Comparison of ENCODE assay signal across 26 mouse cellular contexts in the genomic region with DNA sequence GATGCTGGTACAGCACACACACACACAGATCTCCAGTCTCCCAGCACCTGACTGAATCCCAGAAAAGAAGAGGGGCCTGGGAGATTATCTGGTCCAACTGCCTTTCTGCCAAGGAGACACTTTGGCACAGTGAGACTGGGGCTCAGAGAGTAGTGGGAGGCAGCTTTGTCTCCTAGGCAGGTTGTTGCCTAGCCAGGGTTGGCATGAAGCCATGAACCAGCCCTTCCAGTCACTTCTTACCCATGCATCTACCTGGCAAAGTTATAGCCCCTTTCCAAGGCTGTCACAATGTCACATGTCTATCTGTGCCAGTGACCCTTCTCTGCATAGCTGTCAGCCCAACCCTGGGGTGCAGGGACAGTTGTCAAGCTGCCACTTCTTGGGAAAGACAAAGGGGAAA.
DNase-seq lines count a peak whose midpoint lies in the region; ATAC-seq lines count a peak whose summit lies in the region.
"Had no signal": no experiment of that assay in that cellular context is flagged by ENCODE, and none has a peak within 500 bp of the region (broad histone marks: within the 10 kb centered on the region; RNA-seq: fewer than 3 reads in every experiment).

No protein-coding gene starts in this region.

- no peaks in the 10 kb centered on the region for H3K9me3 ChIP-seq in kidney, embryonic 14.5 days (ENCODE audit: control insufficient read depth, low read length)
- H3K9me3 ChIP-seq: forebrain, embryonic 10.5 days had no signal

- intact Hi-C loops in left cerebral cortex, postnatal 4 days (cut with DNase I): no loop called here
- intact Hi-C loops in left cerebral cortex, postnatal 14 days (cut with DNase I): no loop called here

- no peak overlapping the region for H3K9ac ChIP-seq in kidney, embryonic 14.5 days (ENCODE audit: low read depth, low read length)
- H3K9ac ChIP-seq: forebrain, postnatal 0 days; hindbrain, embryonic 14.5 days had no signal

- no peaks in the 10 kb centered on the region for H3K27me3 ChIP-seq in kidney, embryonic 14.5 days (ENCODE audit: control insufficient read depth, insufficient read depth, low read length)
- H3K27me3 ChIP-seq: CH12.LX had no signal

- no peak overlapping the region for H3K4me2 ChIP-seq in kidney, embryonic 14.5 days (replicated peaks; ENCODE audit: low read depth, low read length)
- H3K4me2 ChIP-seq: heart, embryonic 11.5 days; hindbrain, embryonic 14.5 days had no signal

- peak; percentile 54 to 62 for DNase-seq in cerebellum, postnatal 14 days
- DNase-seq in cerebellum, postnatal 36 days: no peak
- DNase-seq in left cerebral cortex, postnatal 4 days: peak; percentile 35
- no peak for DNase-seq in left cerebral cortex, postnatal 14 days (ENCODE audit: low spot score in 2 of 2)
- DNase-seq in Muller cell, postnatal 12 days (ENCODE audit: inconsistent ontology term): peak; percentile 34
- DNase-seq: adrenal gland, adult 2 months; adrenal gland, postnatal 14 days; B cell, adult 2 months; cerebellum, adult 18-20 months; cerebellum, adult 9-10 months; forebrain, postnatal 0 days; gastrocnemius, adult 2 months; gastrocnemius, postnatal 14 days; heart, adult 11 months; heart, postnatal 10 days; heart, postnatal 36 days had no signal

- no peak overlapping the region for H3K4me3 ChIP-seq in kidney, embryonic 14.5 days (ENCODE audit: low read length)
- H3K4me3 ChIP-seq: forebrain, embryonic 10.5 days; gastrocnemius, adult 2 months had no signal

- no peak overlapping the region for H3K27ac ChIP-seq in kidney, embryonic 14.5 days (ENCODE audit: low read depth, low read length)
- H3K27ac ChIP-seq: forebrain, embryonic 10.5 days; gastrocnemius, adult 2 months; hindbrain, embryonic 14.5 days; hindbrain, postnatal 0 days had no signal

- no peaks in the 10 kb centered on the region for H3K4me1 ChIP-seq in kidney, embryonic 14.5 days (ENCODE audit: control insufficient read depth, insufficient read depth, low read length)

- ATAC-seq in kidney, embryonic 14.5 days (ENCODE audit: low FRiP score, low TSS enrichment): no peak
- ATAC-seq: forebrain, embryonic 14.5 days; forebrain, postnatal 0 days; hindbrain, postnatal 0 days; inflammation-experienced regulatory T-cells, adult 6 months; intestine, embryonic 16.5 days had no signal

- no peaks in the 10 kb centered on the region for H3K36me3 ChIP-seq in kidney, embryonic 14.5 days (ENCODE audit: control insufficient read depth, insufficient read depth, low read length)
- H3K36me3 ChIP-seq: forebrain, embryonic 10.5 days; G1E had no signal

Comparison
In these comparisons a context has a peak if more than half of its experiments do, and no peak if none do; other contexts are left out.
1. DNase-seq: peak in cerebellum, postnatal 14 days (2 of 2), left cerebral cortex, postnatal 4 days (single experiment) and Muller cell, postnatal 12 days (single experiment); none in cerebellum, postnatal 36 days (0 of 2) and left cerebral cortex, postnatal 14 days (0 of 2).